Mouse (Mus musculus) neural tube, embryonic 15.5 days (tissue): ENCODE measurements around the gene Synpo2l. TPM values are rescaled to one million over a fixed set of nuclear protein-coding genes. Genes with fewer than 3 reads are reported as not detected.
A peak's percentile ranks its signal among the peaks of the same experiment; 100 is the strongest.

Experiments used
- ATAC-seq: fragments of 200-750 bp; cut with Nextera tagmentation; 2 replicates; pipeline ENCODE4 v1.8.0; 2017; ENCODE audit warnings: mild to moderate bottlenecking, moderate TSS enrichment, moderate library complexity; ENCODE audit not compliant: low FRiP score
- H3K27ac ChIP-seq: fragments of 300-500 bp; sonication (generic); replicated peaks from 2 replicates; pipeline ENCODE4 v1.5.1; 2015; ENCODE audit warnings: mild to moderate bottlenecking, inconsistent platforms
- H3K27me3 ChIP-seq: fragments of 300-500 bp; sonication (generic); replicated peaks from 2 replicates; pipeline ENCODE4 v1.6.1; 2015; ENCODE audit warnings: inconsistent platforms
- H3K36me3 ChIP-seq: fragments of 300-500 bp; sonication (generic); 2 replicates; pipeline ENCODE4 v1.6.1; 2015; ENCODE audit warnings: inconsistent platforms
- H3K4me1 ChIP-seq: fragments of 300-500 bp; sonication (generic); 2 replicates; pipeline ENCODE4 v1.6.1; 2015; ENCODE audit warnings: inconsistent platforms
- H3K4me2 ChIP-seq: fragments of 300-500 bp; sonication (generic); 2 replicates; pipeline ENCODE4 v1.6.1; 2015; ENCODE audit warnings: inconsistent platforms, mild to moderate bottlenecking, moderate library complexity
- H3K4me3 ChIP-seq: fragments of 300-500 bp; sonication (generic); replicated peaks from 2 replicates; pipeline ENCODE4 v1.5.1; 2015; ENCODE audit warnings: mild to moderate bottlenecking, inconsistent platforms
- H3K9ac ChIP-seq: fragments of 300-500 bp; sonication (generic); replicated peaks from 2 replicates; pipeline ENCODE4 v1.6.1; 2015; ENCODE audit warnings: mild to moderate bottlenecking, inconsistent platforms
- H3K9me3 ChIP-seq: fragments of 300-500 bp; sonication (generic); replicated peaks from 2 replicates; pipeline ENCODE4 v1.6.1; 2016; ENCODE audit warnings: inconsistent platforms
- WGBS: fragments of 180-500 bp; shearing (Covaris S2); methylation state at CpG from one replicate; pipeline ENCODE4 v1.1.7; 2015; ENCODE audit warnings: mixed read lengths; 5-methylcytosine and 5-hydroxymethylcytosine counted together
- microRNA-seq: library from miRNA; unstranded; fragments of <30 nt; microRNA quantifications from one replicate; pipeline ENCODE4, GENCODE M21; 2017
- polyA plus RNA-seq: library from polyadenylated mRNA; unstranded; fragments of >200 nt; fragmentation: Nextera tagmentation; extraction: Ambion mirVana; gene quantifications from 2 replicates; pipeline ENCODE4 v1.2.1, GENCODE M21; 2015

Gene Synpo2l
- polyA plus RNA-seq, 1 experiment from 2014 or later: 2.4 TPM

DNA sequence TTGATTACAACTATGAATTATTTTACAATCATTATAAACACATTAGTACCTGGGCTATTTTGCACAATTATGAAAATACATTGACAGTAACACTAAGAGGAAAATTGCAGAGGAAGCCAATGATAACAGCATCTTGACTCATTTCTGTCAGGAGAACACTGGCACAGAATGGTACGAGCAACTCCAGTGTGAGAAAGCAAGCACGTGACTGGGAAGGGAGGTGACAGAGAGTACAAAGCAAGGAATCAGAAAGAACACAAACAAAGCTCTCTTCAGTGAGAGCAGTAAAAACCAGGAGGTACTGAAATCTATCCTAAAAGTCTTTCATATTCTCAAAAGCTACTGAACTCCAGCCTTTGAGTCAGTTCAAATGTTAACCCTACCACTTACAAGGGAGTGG lies 51.7 kb downstream of the Synpo2l start:
- no peak for ATAC-seq
- no peak overlapping the region for H3K4me2 ChIP-seq
- H3K9ac ChIP-seq: no peak overlapping the region
- H3K4me3 ChIP-seq: no peak overlapping the region
- H3K36me3 ChIP-seq: no peaks in the 10 kb centered on the region
- no peaks in the 10 kb centered on the region for H3K9me3 ChIP-seq
- H3K27me3 ChIP-seq: no peaks in the 10 kb centered on the region
- WGBS: 20% methylated on average over 2 of the region's 2 CpGs
- 0 out of 2 replicates have a peak, but pooled peaks cover 9% of the 10 kb centered on the region for H3K4me1 ChIP-seq
- H3K27ac ChIP-seq: 0 out of 2 replicates have a peak overlapping the region, but pooled peaks have one; percentile 37

DNA sequence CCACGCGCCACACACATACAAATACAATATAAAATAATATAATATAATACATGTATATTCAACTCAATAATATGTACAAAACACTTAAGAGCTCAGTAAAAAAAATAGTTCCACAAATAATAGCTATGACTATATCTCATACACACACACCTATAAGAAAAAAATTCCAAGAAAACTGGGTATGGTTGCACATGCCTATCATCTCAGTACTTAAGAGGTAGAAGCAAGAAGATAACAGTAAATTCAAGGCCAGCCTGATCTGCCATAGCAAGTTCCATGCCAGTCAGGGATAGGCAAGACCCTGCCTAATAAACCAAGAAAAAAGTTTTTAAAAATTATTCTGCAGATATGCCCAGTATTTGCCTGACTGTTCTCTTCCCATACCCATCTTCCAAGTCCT lies 53.1 kb downstream of the Synpo2l start:
- H3K27me3 ChIP-seq: no peaks in the 10 kb centered on the region
- 0 out of 2 replicates have a peak, but pooled peaks cover 9% of the 10 kb centered on the region for H3K4me1 ChIP-seq
- H3K9me3 ChIP-seq: no peaks in the 10 kb centered on the region
- H3K9ac ChIP-seq: no peak overlapping the region
- H3K27ac ChIP-seq: no peak overlapping the region
- no peak overlapping the region for H3K4me3 ChIP-seq
- no peak for ATAC-seq
- WGBS: 100% methylated on average over 2 of the region's 2 CpGs
- no peak overlapping the region for H3K4me2 ChIP-seq
- H3K36me3 ChIP-seq: no peaks in the 10 kb centered on the region

GRCm38 (mm10) chr14:20612820-20613219 lies 55.3 kb downstream of the Synpo2l start:
- H3K9me3 ChIP-seq: no peaks in the 10 kb centered on the region
- no peak overlapping the region for H3K27ac ChIP-seq
- WGBS: 97% methylated on average over 1 of the region's 1 CpGs
- H3K4me1 ChIP-seq: 0 out of 2 replicates have a peak, but pooled peaks cover 7% of the 10 kb centered on the region
- H3K27me3 ChIP-seq: no peaks in the 10 kb centered on the region
- H3K36me3 ChIP-seq: no peaks in the 10 kb centered on the region
- no peak overlapping the region for H3K4me2 ChIP-seq
- no peak overlapping the region for H3K4me3 ChIP-seq
- no peak overlapping the region for H3K9ac ChIP-seq
- no peak for ATAC-seq

DNA sequence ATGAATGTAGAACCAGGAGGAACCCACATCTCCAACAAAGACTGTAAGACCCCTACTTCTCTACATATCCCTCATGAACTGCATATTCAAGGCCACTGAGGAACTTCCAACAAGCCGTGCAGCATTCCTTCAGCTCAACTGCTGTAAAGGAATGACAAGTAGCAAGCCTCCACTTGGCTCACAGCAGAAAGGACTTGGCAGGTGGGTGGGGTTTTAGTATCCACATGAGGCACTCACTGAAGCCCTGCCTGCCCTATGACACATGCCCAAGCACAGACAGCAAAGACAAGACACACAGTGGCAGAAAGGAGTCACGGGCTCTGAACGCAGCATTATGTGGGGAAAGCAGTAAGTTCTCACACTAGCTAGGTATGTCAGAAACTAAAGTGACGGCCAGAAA lies 58.0 kb downstream of the Synpo2l start:
- ATAC-seq: no peak
- H3K27ac ChIP-seq: no peak overlapping the region
- H3K9ac ChIP-seq: no peak overlapping the region
- no peaks in the 10 kb centered on the region for H3K27me3 ChIP-seq
- H3K4me3 ChIP-seq: no peak overlapping the region
- 85% methylated on average over 4 of the region's 4 CpGs for WGBS
- no peaks in the 10 kb centered on the region for H3K9me3 ChIP-seq
- peaks cover 6% of the 10 kb centered on the region; the same call in 1 of the 2 replicates for H3K36me3 ChIP-seq
- no peaks in the 10 kb centered on the region for H3K4me1 ChIP-seq
- H3K4me2 ChIP-seq: no peak overlapping the region

DNA sequence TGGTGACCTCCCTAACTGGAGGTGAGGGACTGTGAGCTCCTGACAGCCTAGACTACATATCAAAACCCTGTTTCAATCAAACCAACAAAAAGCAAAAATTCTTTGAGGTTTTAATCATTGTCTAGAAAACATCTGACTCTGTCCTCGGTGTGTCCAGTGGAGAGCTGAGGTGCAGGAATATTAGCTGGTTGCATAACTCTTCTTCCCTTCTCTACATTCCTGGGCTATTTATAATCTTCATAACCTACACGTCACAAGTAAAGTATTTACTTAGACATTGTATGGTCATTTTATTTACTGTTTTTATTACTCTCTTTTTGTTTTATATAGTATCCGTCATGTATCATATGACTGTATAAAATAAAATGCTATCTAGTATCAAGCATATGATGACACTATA lies 58.6 kb downstream of the Synpo2l start:
- Histone ChIP-seq H3K36me3 (peaks cover 6% of the 10 kb centered on the region; the same call in 1 of the 2 replicates), H3K4me1 (no peaks in the 10 kb centered on the region), H3K9me3 (no peaks in the 10 kb centered on the region), H3K4me3 (no peak overlapping the region), H3K27me3 (no peaks in the 10 kb centered on the region), H3K4me2 (no peak overlapping the region), H3K9ac (no peak overlapping the region), H3K27ac (no peak overlapping the region)
- no peak for ATAC-seq
- WGBS: 92% methylated on average over 3 of the region's 3 CpGs

Small RNAs within 50 kb of the gene (microRNA-seq; reads per million reads assigned to microRNA genes)
- not detected for gene Mir6946

Other genes starting within 250 kb of the Synpo2l start
- 0.96 and 1.3 TPM in 2 replicates for gene Cfap70, start 216.1 kb downstream of the Synpo2l start, polyA plus RNA-seq
- 18.0 and 29.8 TPM in 2 replicates for gene Anxa7, start 188.2 kb downstream of the Synpo2l start, polyA plus RNA-seq
- gene Mss51, start 171.5 kb downstream of the Synpo2l start, polyA plus RNA-seq: 0.40 and 0.73 TPM in 2 replicates
- gene Ppp3cb, start 121.8 kb downstream of the Synpo2l start, polyA plus RNA-seq: 79.9 and 89.5 TPM in 2 replicates
- 9.1 and 9.7 TPM in 2 replicates for gene Usp54, start 27.3 kb downstream of the Synpo2l start, polyA plus RNA-seq
- gene Myoz1, start 11.8 kb downstream of the Synpo2l start, polyA plus RNA-seq: 1.1 and 2.5 TPM in 2 replicates
- gene Sec24c, start 6.0 kb upstream of the Synpo2l start, polyA plus RNA-seq: 84.3 and 87.4 TPM in 2 replicates
- 30.0 and 31.5 TPM in 2 replicates for gene Fut11, start 26.6 kb upstream of the Synpo2l start, polyA plus RNA-seq
- gene Chchd1, start 34.7 kb upstream of the Synpo2l start, polyA plus RNA-seq: 173 and 194 TPM in 2 replicates
- gene Zswim8, start 39.2 kb upstream of the Synpo2l start, polyA plus RNA-seq: 39.1 and 43.0 TPM in 2 replicates
- gene Ndst2, start 66.2 kb upstream of the Synpo2l start, polyA plus RNA-seq: 17.1 and 19.3 TPM in 2 replicates
- 214 and 230 TPM in 2 replicates for gene Camk2g, start 125.7 kb upstream of the Synpo2l start, polyA plus RNA-seq
- gene Plau, start 168.3 kb upstream of the Synpo2l start, polyA plus RNA-seq: 0.83 and 1.1 TPM in 2 replicates